Mouse (Mus musculus) heart, adult 2 months (tissue): ENCODE measurements around the gene Cdhr5. TPM values are rescaled to one million over a fixed set of nuclear protein-coding genes. Genes with fewer than 3 reads are reported as not detected.

Experiments
- DNase-seq, 2 experiments: peaks; one replicate each; pipeline ENCODE4 v3.0.0; 2021
- H3K27ac ChIP-seq: fragments of 200-600 bp; 2 replicates; pipeline ENCODE4 v1.8.1; 2022
- H3K27me3 ChIP-seq: fragments of 200-500 bp; 2 replicates; pipeline ENCODE4 v1.6.1; 2012; ENCODE audit warnings: mild to moderate bottlenecking, low read length, inconsistent platforms, mixed read lengths; ENCODE audit not compliant: control insufficient read depth, insufficient read depth
- H3K36me3 ChIP-seq: fragments of 200-500 bp; 2 replicates; pipeline ENCODE4 v1.6.1; 2012; ENCODE audit warnings: low read length, inconsistent platforms; ENCODE audit not compliant: control insufficient read depth, insufficient read depth
- H3K4me1 ChIP-seq: fragments of 200-500 bp; 2 replicates; pipeline ENCODE4 v1.6.1; 2011; ENCODE audit warnings: low read length; ENCODE audit not compliant: control insufficient read depth, insufficient read depth
- H3K4me3 ChIP-seq: fragments of 200-600 bp; 2 replicates; pipeline ENCODE4 v1.8.1; 2022
- H3K79me2 ChIP-seq: fragments of 200-500 bp; replicated peaks from 2 replicates; pipeline ENCODE4 v1.6.1; 2012; ENCODE audit warnings: mild to moderate bottlenecking, inconsistent platforms, low read length, moderate library complexity, mixed read lengths; ENCODE audit not compliant: control insufficient read depth, insufficient read depth
- H3K9ac ChIP-seq: fragments of 200-500 bp; 2 replicates; pipeline ENCODE4 v1.6.1; 2012; ENCODE audit warnings: low read depth, mild to moderate bottlenecking, control low read depth, inconsistent platforms, low read length, mixed read lengths
- CTCF ChIP-seq: fragments of 200-600 bp; IDR thresholded peaks from 2 replicates; pipeline ENCODE4 v1.8.1; 2022; ENCODE audit warnings: antibody characterized with exemption, mild to moderate bottlenecking, moderate library complexity
- EP300 ChIP-seq: fragments of 200-500 bp; IDR thresholded peaks from 2 replicates; pipeline ENCODE4 v1.6.1; 2011; ENCODE audit warnings: low read depth, low read length, control low read depth; ENCODE audit not compliant: insufficient read depth
- POLR2A ChIP-seq: fragments of 200-500 bp; IDR thresholded peaks from 2 replicates; pipeline ENCODE4 v1.6.1; 2011; ENCODE audit warnings: mild to moderate bottlenecking, low read depth, low read length, control low read depth; ENCODE audit not compliant: insufficient read depth
- WGBS: fragments of 180-500 bp; shearing (Covaris S2); methylation state at CpG from one replicate; pipeline ENCODE4 v1.1.7; 2018; 5-methylcytosine and 5-hydroxymethylcytosine counted together
- intact Hi-C: fragments of 180-260 bp; cut with DNase I; formaldehyde crosslinking; loops from one replicate; pipeline ENCODE4 v1.15.1; 2025
- polyA plus RNA-seq: library from polyadenylated mRNA; depleted of rRNA; stranded (reverse); fragments of >200 nt; gene quantifications from 2 replicates; pipeline ENCODE4 v1.2.3, GENCODE M21; 2012
- total RNA-seq, 2 experiments: library from RNA; stranded (reverse); gene quantifications; 2 replicates each; pipeline ENCODE4 v1.2.3; 2021

Gene Cdhr5
- total and polyA plus RNA-seq, 3 experiments = not detected

DNA sequence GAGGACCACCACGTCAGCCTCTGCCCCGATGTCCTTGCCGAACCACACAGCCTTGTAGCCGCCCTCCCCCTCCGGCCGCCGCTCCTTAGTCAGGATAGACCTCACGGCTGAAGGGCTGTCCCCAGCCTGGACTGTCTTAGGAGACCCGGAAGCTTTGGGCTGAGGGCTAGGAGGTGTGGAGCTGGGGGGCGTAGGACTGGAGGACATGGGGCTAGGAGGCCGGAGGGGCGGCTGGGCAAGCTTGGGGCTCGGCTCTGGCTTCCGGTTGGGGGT lies 7.4 kb downstream of the Cdhr5 start:
- Histone ChIP-seq H3K27me3 (no peaks in the 10 kb centered on the region), H3K36me3 (no peaks in the 10 kb centered on the region), H3K4me1 (peaks cover 5% of the 10 kb centered on the region), H3K27ac (no peak overlapping the region), H3K4me3 (peak overlapping the region; percentile 25; the same call in 1 of the 2 replicates), H3K9ac (0 out of 2 replicates have a peak overlapping the region, but pooled peaks have one; percentile 25), H3K79me2 (no peaks in the 10 kb centered on the region)
- WGBS = 74% methylated on average over 14 of the region's 14 CpGs
- no peak for TF ChIP-seq EP300
- no peak for TF ChIP-seq CTCF
- no peak for TF ChIP-seq POLR2A
- intact Hi-C loops = loop anchor here (5.0 kb wide), 1 partner anchor 58 kb away; the partner anchor contains the start of genes Deaf1 and Tmem80
- no peak for DNase-seq

GRCm38 (mm10) chr7:141268466-141269272 lies 7.9 kb downstream of the Cdhr5 start:
- Histone ChIP-seq H3K36me3 (no peaks in the 10 kb centered on the region), H3K79me2 (no peaks in the 10 kb centered on the region), H3K9ac (0 out of 2 replicates have a peak overlapping the region, but pooled peaks have one; percentile 25), H3K4me3 (peak overlapping the region; percentile 25; the same call in 1 of the 2 replicates), H3K27ac (no peak overlapping the region), H3K4me1 (peaks cover 5% of the 10 kb centered on the region), H3K27me3 (no peaks in the 10 kb centered on the region)
- 53% methylated on average over 24 of the region's 24 CpGs for WGBS
- TF ChIP-seq EP300 = no peak
- TF ChIP-seq CTCF = no peak
- no peak for TF ChIP-seq POLR2A
- intact Hi-C loops = loop anchor here (5.0 kb wide), 1 partner anchor 59 kb away; the partner anchor contains the start of genes Deaf1 and Tmem80
- peak in 1 of 2 experiments; percentile 58 for DNase-seq

DNA sequence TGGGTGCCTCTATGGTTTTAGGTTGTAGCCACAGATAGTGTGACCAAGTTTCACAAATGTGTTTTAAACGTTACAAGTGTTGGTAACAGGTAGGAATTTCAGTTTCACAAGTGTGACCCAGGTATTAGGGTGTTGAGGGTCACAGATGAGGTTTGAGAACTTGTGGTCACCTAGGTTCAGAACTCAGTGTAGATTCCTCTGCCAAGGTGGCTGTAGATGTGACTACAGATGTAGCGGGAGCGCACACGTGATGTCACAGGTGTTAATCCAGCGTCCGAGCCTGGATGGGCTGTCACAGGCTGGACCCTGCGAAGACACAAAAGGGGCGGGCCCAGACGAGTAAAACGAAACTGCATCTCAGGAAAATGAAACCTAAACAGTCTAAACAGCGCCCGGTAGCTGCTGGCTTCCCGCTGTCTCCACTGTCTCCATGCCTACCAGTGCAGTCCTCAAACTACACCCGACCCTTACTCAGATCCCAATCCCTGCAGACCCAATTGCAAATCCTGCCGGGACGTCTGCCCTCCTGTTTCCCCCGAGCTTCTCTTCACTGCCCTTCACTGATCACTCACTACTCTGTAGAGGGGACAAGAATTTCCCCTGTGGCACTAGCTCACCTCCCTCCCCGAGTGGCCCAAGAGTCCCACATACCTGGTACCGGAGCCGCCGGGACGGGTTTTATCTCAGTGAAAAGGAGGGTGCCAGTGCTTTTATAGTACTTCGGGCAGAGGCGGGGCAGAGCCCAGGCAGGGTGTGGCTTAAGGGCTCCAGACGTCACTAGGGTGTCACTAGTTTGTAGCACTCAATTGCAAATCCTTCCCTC lies 10.6 kb downstream of the Cdhr5 start, which contains the start of gene Irf7:
Gene Irf7 (minus strand): TSS at position 743 of the 823 bp plus-strand sequence.
- H3K4me3 ChIP-seq = peak within 1 kb of the TSS; percentile 88
- H3K36me3 ChIP-seq = no peaks in the 10 kb centered on the region
- H3K27ac ChIP-seq = peak within 1 kb of the TSS; percentile 89
- intact Hi-C loops = loop anchor here (1.0 to 5.0 kb wide), 2 partner anchors 61 to 97 kb away; partner anchors contain the start of genes Deaf1 and Tmem80
- TF ChIP-seq POLR2A (peak; percentile 84), CTCF (no peak), EP300 (0 out of 2 replicates have a peak, but pooled peaks have one; percentile 11)
- no peaks in the 10 kb centered on the region for H3K27me3 ChIP-seq
- peak within 1 kb of the TSS; percentile 85 for H3K9ac ChIP-seq
- WGBS = 3% methylated on average over 25 of the region's 25 CpGs
- H3K79me2 ChIP-seq = no peaks in the 10 kb centered on the region
- H3K4me1 ChIP-seq = peaks cover 5% of the 10 kb centered on the region
- peak; percentile 78 to 84 for DNase-seq

DNA sequence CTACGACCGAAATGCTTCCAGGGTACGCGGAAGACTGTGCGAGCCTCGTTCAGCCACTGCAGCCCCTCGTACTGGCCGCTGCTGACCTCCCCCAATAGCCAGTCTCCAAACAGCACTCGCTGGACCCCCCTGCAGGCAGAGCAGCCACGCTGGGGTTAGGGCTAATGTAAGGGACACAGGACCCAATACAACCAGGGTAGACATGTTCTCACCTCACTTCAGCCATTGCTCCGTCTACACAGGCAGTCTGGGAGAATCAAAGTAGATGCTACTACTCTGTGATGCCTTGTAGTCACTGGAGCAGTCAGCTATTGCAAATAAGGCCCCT lies 11.2 kb downstream of the Cdhr5 start:
- no peak for DNase-seq
- H3K27me3 ChIP-seq = no peaks in the 10 kb centered on the region
- no peaks in the 10 kb centered on the region for H3K79me2 ChIP-seq
- peak overlapping the region; percentile 36 for H3K9ac ChIP-seq
- H3K4me3 ChIP-seq = peak overlapping the region; percentile 88
- peaks cover 5% of the 10 kb centered on the region for H3K4me1 ChIP-seq
- H3K27ac ChIP-seq = no peak overlapping the region
- 40% methylated on average over 11 of the region's 11 CpGs for WGBS
- TF ChIP-seq EP300 (no peak), POLR2A (no peak), CTCF (no peak)
- intact Hi-C loops = loop anchor here (1.0 to 5.0 kb wide), 2 partner anchors 62 to 98 kb away; partner anchors contain the start of genes Deaf1 and Tmem80
- H3K36me3 ChIP-seq = no peaks in the 10 kb centered on the region

DNA sequence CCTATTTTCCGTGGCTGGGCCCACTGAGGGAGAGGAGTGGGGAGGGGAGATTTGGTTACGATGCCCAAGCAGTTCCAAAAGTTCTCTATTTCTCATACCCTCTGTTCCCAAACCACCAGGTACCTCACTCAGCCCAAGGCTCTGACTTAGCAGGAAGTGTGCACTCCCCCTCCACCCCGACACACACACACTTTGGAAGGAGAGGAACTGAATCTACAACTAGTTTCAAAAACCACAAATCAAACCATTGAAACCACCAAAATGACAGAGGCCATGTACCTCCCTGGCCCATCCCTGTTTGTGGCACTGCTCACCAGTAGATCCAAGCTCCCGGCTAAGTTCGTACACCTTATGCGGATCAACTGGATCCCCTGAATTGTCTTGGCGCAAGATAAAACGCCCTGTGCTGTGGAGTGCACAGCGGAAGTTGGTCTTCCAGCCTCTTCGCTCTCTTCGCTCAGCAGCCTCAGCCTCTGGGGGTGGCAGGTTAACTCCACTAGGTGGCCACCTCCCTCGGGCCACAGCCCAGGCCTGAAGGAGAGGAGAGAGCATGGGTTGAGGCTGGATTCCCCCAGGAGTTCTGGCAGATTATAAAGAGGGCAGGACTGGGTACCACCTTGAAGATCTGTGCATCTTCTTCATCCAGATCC lies 11.7 kb downstream of the Cdhr5 start:
- H3K79me2 ChIP-seq = no peaks in the 10 kb centered on the region
- no peaks in the 10 kb centered on the region for H3K27me3 ChIP-seq
- H3K4me1 ChIP-seq = peaks cover 5% of the 10 kb centered on the region
- intact Hi-C loops = loop anchor here (1.0 to 5.0 kb wide), 2 partner anchors 62 to 98 kb away; partner anchors contain the start of genes Deaf1 and Tmem80
- TF ChIP-seq CTCF (peak; percentile 66), POLR2A (no peak)
- H3K9ac ChIP-seq = no peak overlapping the region; the same call in 1 of the 2 replicates
- H3K36me3 ChIP-seq = no peaks in the 10 kb centered on the region
- H3K27ac ChIP-seq = no peak overlapping the region
- WGBS = 22% methylated on average over 12 of the region's 12 CpGs
- peak overlapping the region; percentile 88; the same call in 1 of the 2 replicates for H3K4me3 ChIP-seq
- peak; percentile 46 to 57 for DNase-seq
